Mouse (Mus musculus) heart, postnatal 0 days (tissue): ENCODE measurements at regions not wholly inside any gene's neighbourhood (a gene's known extent, or its start where the extent isn't known, plus 50 kb on each side); places are given as distances from the start of the nearest gene placed in this dataset.
A peak's percentile ranks its signal among the peaks of the same experiment; 100 is the strongest.

Experiments used
- ATAC-seq: fragments of 200-750 bp; cut with Nextera tagmentation; 2 replicates; pipeline ENCODE4 v1.8.0; 2017; ENCODE audit warnings: low read depth, moderate number of reproducible peaks, moderate library complexity; ENCODE audit not compliant: insufficient read depth
- DNase-seq: peaks from one replicate; pipeline ENCODE4 v3.0.0-alpha.2; 2016; ENCODE audit warnings: low spot score
- H3K27ac ChIP-seq: fragments of 300-500 bp; sonication (generic); 2 replicates; pipeline ENCODE4 v1.5.1; 2014; ENCODE audit warnings: low read depth, mild to moderate bottlenecking
- H3K27me3 ChIP-seq: fragments of 300-500 bp; sonication (generic); 2 replicates; pipeline ENCODE4 v1.6.1; 2014; ENCODE audit warnings: low read length, mixed read lengths; ENCODE audit not compliant: control insufficient read depth, insufficient read depth
- H3K36me3 ChIP-seq: fragments of 300-500 bp; sonication (generic); replicated peaks from 2 replicates; pipeline ENCODE4 v1.6.1; 2014; ENCODE audit warnings: low read length, mixed read lengths; ENCODE audit not compliant: control insufficient read depth, insufficient read depth
- H3K4me1 ChIP-seq: fragments of 300-500 bp; sonication (generic); 2 replicates; pipeline ENCODE4 v1.6.1; 2014; ENCODE audit warnings: antibody characterized with exemption; ENCODE audit not compliant: control insufficient read depth, insufficient read depth
- H3K4me2 ChIP-seq: fragments of 300-500 bp; sonication (generic); 2 replicates; pipeline ENCODE4 v1.6.1; 2014; ENCODE audit warnings: low read depth, mild to moderate bottlenecking, low read length, moderate library complexity
- H3K4me3 ChIP-seq: fragments of 300-500 bp; sonication (generic); 2 replicates; pipeline ENCODE4 v1.5.1; 2014; ENCODE audit warnings: low read depth, low read length
- H3K9ac ChIP-seq: fragments of 300-500 bp; sonication (generic); replicated peaks from 2 replicates; pipeline ENCODE4 v1.6.1; 2014; ENCODE audit warnings: low read depth, low read length, mixed read lengths
- H3K9me3 ChIP-seq: fragments of 300-500 bp; sonication (generic); replicated peaks from 2 replicates; pipeline ENCODE4 v1.6.1; 2016; ENCODE audit warnings: low read length; ENCODE audit not compliant: control insufficient read depth
- CTCF ChIP-seq: IDR thresholded peaks from 2 replicates; pipeline ENCODE4 v1.5.1; 2016; ENCODE audit warnings: antibody characterized with exemption, control low read depth, low read depth
- EP300 ChIP-seq: IDR thresholded peaks from 2 replicates; pipeline ENCODE4 v1.6.1; 2016; ENCODE audit warnings: antibody characterized with exemption, low read depth
- WGBS: fragments of 180-500 bp; shearing (Covaris S2); extraction: QIAGEN DNeasy Blood & Tissue Kit; methylation state at CpG from one replicate; pipeline ENCODE4 v1.1.7; 2014; 5-methylcytosine and 5-hydroxymethylcytosine counted together

DNA sequence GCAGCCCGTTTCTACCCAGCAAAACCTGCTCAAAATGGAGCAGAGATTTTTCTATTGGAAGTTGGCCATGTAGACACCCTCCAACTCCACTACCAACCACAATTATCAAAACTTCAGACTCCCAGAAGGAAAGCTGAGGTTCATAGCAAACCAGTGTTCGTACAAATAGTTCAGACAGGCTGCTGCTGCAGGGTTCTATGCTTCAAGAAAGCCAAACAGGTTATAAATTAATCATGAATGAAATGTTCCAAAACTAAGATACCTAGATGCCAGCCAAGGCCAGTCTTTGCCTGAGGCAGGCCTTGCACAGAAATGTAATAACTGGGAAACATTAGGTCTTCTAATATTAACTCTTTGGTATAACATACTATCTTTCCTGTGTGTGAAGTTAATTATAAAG is 158.9 kb downstream of the Il15 start:
- Histone ChIP-seq H3K4me3 (no peak overlapping the region), H3K27ac (no peak overlapping the region), H3K4me2 (no peak overlapping the region), H3K36me3 (no peaks in the 10 kb centered on the region), H3K27me3 (no peaks in the 10 kb centered on the region), H3K9me3 (no peaks in the 10 kb centered on the region), H3K4me1 (no peaks in the 10 kb centered on the region), H3K9ac (no peak overlapping the region)
- TF ChIP-seq EP300 (no peak), CTCF (no peak)
- DNase-seq: no peak
- 73% methylated on average over 2 of the region's 2 CpGs for WGBS
- ATAC-seq: no peak

DNA sequence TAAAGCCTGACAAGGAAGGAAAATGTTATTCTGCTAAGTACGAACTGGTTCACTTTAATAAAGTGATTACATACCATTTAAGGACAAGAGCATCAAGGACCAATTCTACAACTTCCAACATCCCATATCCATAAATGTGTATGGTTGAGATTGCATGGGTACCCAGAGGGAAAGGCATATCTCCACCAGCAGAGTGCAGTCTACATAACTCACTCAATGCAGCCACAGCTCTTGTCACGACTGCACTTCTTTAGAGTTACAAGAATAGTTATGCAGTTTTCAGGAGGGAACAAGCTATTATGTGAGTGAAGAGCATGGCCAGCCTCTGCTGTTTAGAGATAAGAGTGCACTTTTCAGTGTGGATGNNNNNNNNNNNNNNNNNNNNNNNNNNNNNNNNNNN is 173.1 kb downstream of the Il15 start:
- H3K9ac ChIP-seq: no peak overlapping the region
- WGBS: 50% methylated on average over 2 of the region's 2 CpGs
- H3K27me3 ChIP-seq: no peaks in the 10 kb centered on the region

DNA sequence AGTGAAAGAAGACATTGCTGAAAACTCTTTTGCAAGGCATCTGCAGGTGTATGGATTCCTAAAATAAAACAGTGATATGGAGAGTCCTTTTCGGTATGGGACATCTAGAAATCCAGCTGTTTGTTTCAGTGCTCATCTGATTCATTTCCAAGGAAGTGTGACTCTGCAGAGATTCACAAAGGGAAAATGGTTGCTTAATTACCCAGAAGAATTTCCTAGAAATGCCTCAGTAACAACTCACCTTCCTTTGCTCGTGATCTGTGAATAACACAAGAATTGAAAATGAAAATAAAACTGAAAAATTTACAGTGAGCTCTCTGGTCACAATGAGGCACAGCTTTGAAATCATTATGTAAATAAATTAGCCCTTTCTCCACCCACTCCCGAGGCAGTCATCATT is 201.3 kb downstream of the Il15 start:
- Histone ChIP-seq H3K36me3 (no peaks in the 10 kb centered on the region), H3K4me3 (no peak overlapping the region), H3K4me2 (no peak overlapping the region), H3K9me3 (no peaks in the 10 kb centered on the region), H3K27me3 (no peaks in the 10 kb centered on the region), H3K9ac (no peak overlapping the region), H3K4me1 (no peaks in the 10 kb centered on the region), H3K27ac (no peak overlapping the region)
- DNase-seq (no peak), ATAC-seq (no peak)
- 56% methylated on average over 3 of the region's 3 CpGs for WGBS
- TF ChIP-seq EP300 (no peak), CTCF (no peak)

More for the DNA sequence above, 173.1 kb downstream of the Il15 start:
- Histone ChIP-seq H3K9me3 (no peaks in the 10 kb centered on the region), H3K27ac (no peak overlapping the region), H3K4me3 (no peak overlapping the region), H3K4me1 (no peaks in the 10 kb centered on the region), H3K36me3 (no peaks in the 10 kb centered on the region), H3K4me2 (no peak overlapping the region)
- ATAC-seq (no peak), DNase-seq (no peak)
- peak; percentile 56 for TF ChIP-seq CTCF
- no peak for TF ChIP-seq EP300

DNA sequence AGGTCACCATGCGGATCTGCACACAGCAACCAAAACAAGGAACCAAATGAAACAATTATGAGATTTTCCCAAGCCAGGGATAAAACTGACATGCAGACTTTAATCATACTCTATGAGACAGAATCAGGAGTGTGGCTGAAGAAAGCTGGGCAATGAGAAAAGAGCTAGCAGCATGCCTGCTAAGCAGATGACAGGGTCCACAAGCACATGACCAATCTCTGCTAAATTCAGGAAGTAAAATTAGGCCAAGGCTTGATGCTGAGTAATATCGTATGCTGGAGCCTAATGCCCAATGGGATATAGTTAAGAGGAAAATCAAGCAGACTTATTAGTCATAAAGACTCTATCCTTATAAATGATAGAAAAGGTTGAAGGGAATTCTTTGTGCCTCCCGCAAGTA is 202.8 kb downstream of the Il15 start:
- Histone ChIP-seq H3K4me1 (0 out of 2 replicates have a peak, but pooled peaks cover 5% of the 10 kb centered on the region), H3K4me3 (no peak overlapping the region), H3K36me3 (no peaks in the 10 kb centered on the region), H3K4me2 (no peak overlapping the region), H3K27me3 (no peaks in the 10 kb centered on the region), H3K27ac (no peak overlapping the region), H3K9me3 (no peaks in the 10 kb centered on the region), H3K9ac (no peak overlapping the region)
- ATAC-seq: no peak
- DNase-seq: no peak
- 83% methylated on average over 3 of the region's 3 CpGs for WGBS
- TF ChIP-seq EP300 (no peak), CTCF (no peak)

DNA sequence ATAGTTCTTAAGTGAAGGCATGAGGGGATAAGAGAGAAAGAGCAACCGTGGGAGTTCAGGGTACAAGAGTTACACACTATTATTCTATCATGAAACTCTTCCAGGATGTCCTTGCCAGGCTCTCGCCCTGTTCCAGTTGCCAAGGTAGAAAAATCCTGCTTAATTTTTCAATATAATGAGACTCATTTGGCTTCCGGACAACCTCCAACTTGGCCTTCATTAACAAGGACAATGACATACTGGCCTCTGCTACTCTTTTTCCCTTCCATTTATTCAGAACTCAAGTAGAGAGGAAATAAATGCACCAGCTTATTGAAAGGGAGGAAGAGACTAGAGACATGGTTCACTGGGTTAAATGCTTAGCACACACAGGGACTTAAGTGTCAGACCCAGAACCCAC is 206.5 kb downstream of the Il15 start:
- Histone ChIP-seq H3K4me1 (0 out of 2 replicates have a peak, but pooled peaks cover 5% of the 10 kb centered on the region), H3K36me3 (no peaks in the 10 kb centered on the region), H3K9ac (no peak overlapping the region), H3K9me3 (no peaks in the 10 kb centered on the region), H3K4me2 (no peak overlapping the region), H3K27me3 (no peaks in the 10 kb centered on the region), H3K4me3 (no peak overlapping the region), H3K27ac (no peak overlapping the region)
- TF ChIP-seq CTCF: no peak
- TF ChIP-seq EP300: no peak
- DNase-seq (no peak), ATAC-seq (no peak)
- WGBS: 74% methylated on average over 3 of the region's 3 CpGs

DNA sequence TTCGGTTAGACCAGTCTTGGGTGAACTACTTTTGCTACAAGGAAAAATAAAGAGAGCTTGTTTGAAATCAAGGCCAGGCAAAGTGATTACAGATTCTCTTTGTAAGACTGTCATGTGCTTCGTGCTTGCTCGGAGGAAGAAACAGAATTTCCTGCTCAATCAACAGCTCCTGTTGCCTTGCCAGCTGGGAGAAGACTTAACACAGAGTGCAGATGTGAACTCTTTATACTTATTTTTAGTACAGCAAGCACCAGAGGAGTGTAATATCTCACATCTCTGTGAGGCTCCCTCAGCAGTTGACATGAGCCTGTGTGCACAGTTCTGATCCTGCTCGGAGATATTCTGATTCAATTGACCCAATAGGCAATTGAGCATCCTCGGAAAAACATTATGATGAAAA is 207.9 kb downstream of the Il15 start:
- no peak for DNase-seq

More for the DNA sequence above, 207.9 kb downstream of the Il15 start:
- Histone ChIP-seq H3K27ac (no peak overlapping the region), H3K36me3 (no peaks in the 10 kb centered on the region), H3K4me2 (no peak overlapping the region), H3K9ac (no peak overlapping the region), H3K4me3 (no peak overlapping the region), H3K9me3 (no peaks in the 10 kb centered on the region), H3K4me1 (0 out of 2 replicates have a peak, but pooled peaks cover 5% of the 10 kb centered on the region), H3K27me3 (no peaks in the 10 kb centered on the region)
- 28% methylated on average over 5 of the region's 5 CpGs for WGBS
- no peak for ATAC-seq
- TF ChIP-seq EP300 (no peak), CTCF (no peak)
